Mouse (Mus musculus): ENCODE results near the gene Zbp1. TPM values are rescaled to one million over a fixed set of nuclear protein-coding genes. Genes with fewer than 3 reads are reported as not detected.

The Zbp1 gene
- total RNA-seq, 2 experiments from 2014 or later: 0.47 TPM; not detected in 1

DNA sequence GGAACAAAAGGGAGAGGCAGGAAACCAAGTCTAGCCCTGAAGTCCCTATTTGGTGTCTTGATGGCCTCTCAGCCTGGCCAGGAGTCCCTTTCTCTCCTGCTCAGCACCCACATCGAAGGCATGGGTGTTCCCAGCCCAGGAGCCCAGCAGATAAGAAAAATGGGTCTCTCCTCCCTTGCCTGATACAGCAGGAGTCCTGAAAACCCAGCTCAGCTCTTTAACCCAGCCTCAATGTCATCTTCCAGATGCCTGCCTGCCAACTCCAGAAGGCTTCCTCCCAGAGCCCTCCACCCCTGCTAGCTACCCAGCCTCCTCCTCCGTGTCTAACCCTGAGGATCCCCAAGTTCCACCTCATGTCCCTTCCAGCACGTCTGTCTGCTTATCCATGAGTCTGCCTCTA lies 1.5 kb downstream of the Zbp1 start:
- DNase-seq (ENCODE audit: low spot score): no peak

- no peak for DNase-seq (ENCODE audit: low spot score)
Measured at GRCm38 (mm10) chr2:173216840-173217239, 1.9 kb downstream of the Zbp1 start.

- no peak for DNase-seq (ENCODE audit: low spot score)
Measured at GRCm38 (mm10) chr2:173212227-173212626, 6.5 kb downstream of the Zbp1 start.

DNA sequence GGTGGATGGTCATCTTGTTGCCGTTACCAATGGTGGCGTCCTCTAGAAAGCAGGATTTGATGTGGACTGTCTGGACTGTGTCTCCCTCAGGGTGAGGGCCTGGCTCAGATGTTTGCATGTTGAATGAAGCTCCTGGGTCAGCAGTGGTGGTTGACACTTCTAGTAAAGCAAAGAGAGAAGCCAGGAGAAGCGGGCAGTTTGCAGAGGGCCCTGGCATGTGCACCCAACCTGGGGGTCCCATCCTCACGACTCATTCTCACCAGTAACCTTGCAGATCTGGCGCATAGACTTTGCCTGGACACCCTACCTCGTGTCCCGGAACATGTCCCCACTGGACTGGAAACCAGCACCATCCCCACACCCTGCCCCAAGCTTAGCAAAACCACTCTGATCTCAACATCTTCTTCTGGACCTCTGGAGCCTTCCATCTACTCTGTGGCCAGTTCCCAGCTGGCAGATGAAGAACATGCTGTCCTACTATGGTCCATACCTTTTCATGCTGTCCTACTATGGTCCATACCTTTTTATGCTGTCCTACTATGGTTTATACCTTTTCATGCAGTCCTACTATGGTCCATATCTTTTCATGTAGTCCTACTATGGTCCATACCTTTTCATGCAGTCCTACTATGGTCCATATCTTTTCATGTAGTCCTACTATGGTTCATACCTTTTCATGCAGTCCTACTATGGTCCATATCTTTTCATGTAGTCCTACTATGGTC lies 9.5 kb downstream of the Zbp1 start:
- no peak for DNase-seq (ENCODE audit: low spot score)

GRCm38 (mm10) chr2:173207051-173207450 lies 11.7 kb downstream of the Zbp1 start:
- no peak for DNase-seq (ENCODE audit: low spot score)

- DNase-seq (ENCODE audit: low spot score): no peak
Measured at GRCm38 (mm10) chr2:173205563-173206099, 13.1 kb downstream of the Zbp1 start.

- no peak for DNase-seq (ENCODE audit: low spot score)
Measured at GRCm38 (mm10) chr2:173204671-173205070, 14.1 kb downstream of the Zbp1 start.

GRCm38 (mm10) chr2:173203726-173204125 lies 15.0 kb downstream of the Zbp1 start:
- DNase-seq (ENCODE audit: low spot score): no peak

DNA sequence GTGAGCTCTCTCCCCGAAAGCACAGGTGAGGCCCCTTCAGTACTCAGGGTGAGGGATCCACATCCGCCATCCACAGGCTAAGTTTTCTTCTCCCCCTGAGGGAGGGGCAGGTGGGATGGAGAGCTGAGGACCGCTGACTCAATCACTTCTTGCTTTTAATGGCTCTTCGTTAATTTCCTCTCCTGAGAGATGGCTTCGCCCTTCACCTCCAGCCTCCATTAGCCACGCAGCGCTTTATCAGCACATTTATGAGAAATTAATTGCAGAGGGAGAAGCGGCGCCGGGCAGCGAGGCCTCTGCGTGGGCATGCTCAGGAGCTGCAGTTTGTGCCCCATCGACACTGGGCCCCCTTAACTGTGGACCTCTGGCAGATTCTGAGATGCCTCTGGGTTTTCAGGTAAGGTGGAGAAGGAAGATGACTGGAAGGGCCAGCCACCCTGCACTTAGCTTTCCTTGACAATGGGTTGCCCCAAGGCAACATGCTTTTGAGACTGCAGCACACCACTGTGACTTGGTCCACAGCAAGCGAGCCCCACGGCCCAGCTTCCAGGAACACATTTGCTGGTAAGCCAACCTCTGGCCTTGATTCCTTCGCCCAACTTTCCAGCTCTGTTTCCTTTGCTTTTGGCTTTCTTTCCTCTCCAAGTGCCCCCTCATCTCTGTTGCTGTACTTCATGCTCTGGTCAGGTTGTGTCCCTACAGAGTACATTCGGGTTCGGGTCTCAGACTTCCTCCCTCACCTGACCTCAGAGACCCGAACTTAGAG lies 15.6 kb downstream of the Zbp1 start:
- no peak for DNase-seq (ENCODE audit: low spot score)

DNA sequence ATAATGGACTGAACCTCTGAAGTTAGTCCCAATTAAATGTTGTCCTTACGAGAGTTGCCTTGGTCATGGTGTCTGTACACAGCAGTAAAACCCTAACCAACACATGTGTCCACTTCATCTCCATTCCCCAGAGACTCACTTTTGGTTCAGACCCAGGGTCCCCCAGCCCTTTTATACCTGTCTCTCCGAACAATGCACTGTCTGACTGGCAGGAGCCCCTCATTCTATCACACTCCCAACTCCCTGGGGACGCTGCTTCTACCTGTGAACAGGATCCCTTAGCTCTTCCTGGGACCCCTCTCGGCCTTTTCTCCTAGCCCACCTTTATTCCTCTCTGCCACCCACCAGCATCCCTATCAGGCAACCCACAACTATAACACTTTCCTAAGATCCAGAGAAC lies 23.9 kb downstream of the Zbp1 start:
- DNase-seq (ENCODE audit: low spot score): no peak

GRCm38 (mm10) chr2:173187182-173187855 lies 31.4 kb downstream of the Zbp1 start:
- DNase-seq (ENCODE audit: low spot score): no peak

DNA sequence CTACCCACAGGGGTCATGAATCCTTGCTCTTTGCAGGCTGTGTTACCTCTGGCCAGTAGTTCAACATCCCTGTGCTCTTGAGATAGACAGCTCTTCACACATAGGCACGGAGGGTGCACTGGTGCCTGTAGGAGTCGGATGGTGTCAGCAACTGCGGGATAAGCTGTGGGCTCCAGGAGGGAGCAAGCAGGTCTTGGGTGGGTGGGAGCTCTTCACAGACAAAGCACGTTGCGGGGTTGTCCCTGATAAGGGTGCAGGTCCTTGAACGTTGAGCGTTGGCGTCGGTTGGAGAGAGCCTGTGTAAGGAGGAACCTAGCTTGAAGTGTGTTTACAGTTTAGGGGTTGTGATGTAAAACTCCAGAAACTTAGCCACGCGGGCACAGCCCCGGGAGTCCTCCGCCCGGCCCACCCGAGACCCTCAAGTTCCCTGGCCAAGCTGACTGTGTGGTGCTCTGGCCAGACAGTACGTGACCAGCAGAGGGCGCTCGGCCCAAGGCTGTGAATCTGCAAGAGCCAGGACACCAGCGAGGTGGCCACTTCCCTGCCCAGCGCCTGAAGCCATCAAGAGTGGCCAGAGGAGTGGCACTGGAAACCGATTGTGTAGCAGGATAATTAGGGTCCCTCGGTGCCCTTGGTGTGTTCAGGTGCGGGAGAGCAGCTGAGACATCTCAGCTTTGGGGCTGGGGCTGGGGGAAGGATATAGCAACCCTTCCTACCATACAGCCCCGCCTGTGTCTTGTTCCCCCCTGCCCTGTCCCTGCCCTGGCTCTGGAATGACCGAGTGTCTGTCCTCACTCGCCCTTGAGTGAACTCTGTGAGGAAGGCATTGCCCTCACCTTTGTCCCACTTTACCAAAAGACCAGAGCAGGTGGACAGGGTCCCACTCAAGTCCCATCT lies 32.4 kb downstream of the Zbp1 start:
- peak; percentile 82 for DNase-seq (ENCODE audit: low spot score)

- no peak for DNase-seq (ENCODE audit: low spot score)
Measured at GRCm38 (mm10) chr2:173185282-173185681, 33.4 kb downstream of the Zbp1 start.

GRCm38 (mm10) chr2:173184475-173185080 lies 34.1 kb downstream of the Zbp1 start:
- no peak for DNase-seq (ENCODE audit: low spot score)

DNA sequence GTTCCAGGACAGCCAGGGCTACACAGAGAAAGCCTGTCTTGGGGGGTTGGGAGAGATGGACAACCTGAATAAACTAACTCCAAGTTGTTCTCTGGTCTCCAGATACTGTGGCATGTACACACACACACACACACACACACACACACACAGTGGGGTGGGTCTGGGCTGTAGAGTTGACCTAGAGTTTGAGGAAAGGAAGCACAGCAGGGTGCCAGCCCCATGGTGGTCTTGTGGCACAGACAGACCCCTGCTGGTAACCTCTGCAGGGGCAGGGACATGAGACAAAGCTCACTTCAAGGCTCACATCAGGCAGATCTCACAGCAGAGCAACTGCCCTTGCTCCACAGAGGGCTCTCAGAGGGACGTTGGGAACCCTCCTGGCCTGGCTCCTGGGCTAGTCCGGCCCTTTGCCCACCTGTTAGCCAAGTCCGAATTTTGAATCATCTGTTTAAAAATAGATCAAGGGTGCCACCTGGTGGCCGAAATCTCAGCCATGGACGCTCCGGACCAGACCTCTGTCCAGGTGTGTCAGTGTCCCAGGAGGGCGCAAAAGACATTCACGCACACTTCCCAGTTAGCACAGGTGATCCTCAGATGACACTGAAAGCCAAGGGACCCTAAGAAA lies 34.8 kb downstream of the Zbp1 start:
- peak; percentile 63 for DNase-seq (ENCODE audit: low spot score)

DNA sequence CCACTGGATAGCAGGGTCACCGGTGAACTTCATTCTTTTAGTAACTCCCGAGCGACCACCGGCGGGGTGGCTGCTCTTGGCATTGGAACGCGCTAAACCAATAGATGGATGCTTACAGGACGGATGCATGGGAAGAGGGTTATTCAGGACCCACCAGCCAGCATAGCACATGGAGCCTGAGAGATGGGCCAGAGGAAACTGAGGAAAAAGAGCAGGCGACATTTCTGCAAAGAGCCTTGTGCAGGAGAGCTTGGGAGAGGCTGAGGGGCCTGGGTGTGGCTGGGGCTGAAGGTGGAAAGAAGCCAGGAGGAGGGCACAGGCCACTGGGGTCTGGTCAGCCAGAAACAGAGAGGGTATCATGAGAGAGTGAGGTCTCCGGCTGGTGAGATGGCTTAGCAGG lies 35.4 kb downstream of the Zbp1 start:
- no peak for DNase-seq (ENCODE audit: low spot score)

DNA sequence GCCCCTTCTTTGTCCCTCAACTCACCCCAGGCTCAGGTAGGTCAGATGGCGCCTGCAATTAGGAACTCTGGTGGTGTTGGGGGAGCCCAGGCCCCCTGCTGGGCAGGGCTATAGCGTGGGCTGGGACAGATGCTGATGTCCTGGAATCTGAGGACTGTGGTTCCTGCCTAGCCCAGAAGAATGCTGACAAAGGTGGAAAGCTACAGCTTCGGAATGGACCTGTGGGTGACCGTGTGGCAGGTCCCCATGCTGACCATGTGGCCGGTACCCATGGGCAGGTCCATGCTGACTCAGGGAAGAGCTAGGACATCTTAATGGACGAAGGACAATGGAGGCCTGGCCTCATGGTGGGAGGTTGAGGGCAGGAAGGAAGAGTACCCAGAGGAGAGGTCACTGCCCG lies 35.9 kb downstream of the Zbp1 start:
- DNase-seq (ENCODE audit: low spot score): no peak

DNA sequence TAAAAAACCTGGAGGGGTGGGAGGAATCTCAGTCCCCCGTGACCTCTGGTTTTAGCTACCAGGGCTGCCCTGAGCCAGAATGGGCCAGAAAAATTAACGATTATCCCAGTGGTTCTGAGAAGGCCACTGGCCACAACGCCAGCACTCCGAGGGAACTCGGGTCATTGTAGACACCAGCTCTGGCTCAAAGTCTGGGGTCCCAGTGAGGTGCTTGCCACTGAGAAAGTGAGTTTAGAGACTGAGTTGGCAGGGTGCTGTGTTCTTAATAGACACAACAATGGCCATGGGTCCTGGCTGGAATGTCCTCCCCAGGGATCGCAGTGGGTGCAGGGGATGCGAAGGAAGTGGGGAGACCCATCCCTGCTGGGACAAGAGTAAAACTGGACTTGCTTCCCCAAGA lies 36.8 kb downstream of the Zbp1 start:
- DNase-seq (ENCODE audit: low spot score): no peak

- DNase-seq (ENCODE audit: low spot score): no peak
Measured at GRCm38 (mm10) chr2:173181486-173181885, 37.2 kb downstream of the Zbp1 start.

- no peak for DNase-seq (ENCODE audit: low spot score)
Measured at GRCm38 (mm10) chr2:173180721-173181388, 37.9 kb downstream of the Zbp1 start.
